Mouse (Mus musculus): Measurements from ENCODE around the gene Irs1.

Gene Irs1

GRCm38 (mm10) chr1:82291151-82291797, at the start of gene Irs1:
Irs1 (minus strand) TSS chr1:82291416.
- DNase-seq (ENCODE audit: low spot score) = peak; percentile 90

DNA sequence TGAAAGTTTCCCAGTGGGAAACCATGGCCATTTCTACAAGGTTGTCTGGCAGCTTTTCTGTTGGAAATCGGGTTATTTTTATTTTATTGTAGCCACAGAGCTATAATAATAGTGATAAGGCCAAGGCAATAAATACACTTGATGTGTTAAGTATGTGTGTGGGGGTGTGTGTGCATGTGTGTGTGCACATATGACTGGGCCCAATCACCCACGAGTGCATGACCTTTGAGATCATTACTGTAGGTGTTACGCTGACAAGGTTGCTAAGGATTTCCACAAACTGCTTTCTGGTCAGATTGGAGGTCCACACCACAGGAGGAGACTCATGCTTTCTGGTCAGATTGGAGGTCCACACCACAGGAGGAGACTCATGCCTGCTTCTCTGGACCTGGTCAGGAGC, 43.3 kb upstream of the Irs1 start:
- no peak for DNase-seq (ENCODE audit: low spot score)

GRCm38 (mm10) chr1:82329954-82330247, 38.7 kb upstream of the Irs1 start:
- DNase-seq (ENCODE audit: low spot score) = no peak

GRCm38 (mm10) chr1:82329237-82329953, 38.2 kb upstream of the Irs1 start:
- no peak for DNase-seq (ENCODE audit: low spot score)

- DNase-seq (ENCODE audit: low spot score) = no peak
Measured at GRCm38 (mm10) chr1:82328033-82328775, 37.0 kb upstream of the Irs1 start.

DNA sequence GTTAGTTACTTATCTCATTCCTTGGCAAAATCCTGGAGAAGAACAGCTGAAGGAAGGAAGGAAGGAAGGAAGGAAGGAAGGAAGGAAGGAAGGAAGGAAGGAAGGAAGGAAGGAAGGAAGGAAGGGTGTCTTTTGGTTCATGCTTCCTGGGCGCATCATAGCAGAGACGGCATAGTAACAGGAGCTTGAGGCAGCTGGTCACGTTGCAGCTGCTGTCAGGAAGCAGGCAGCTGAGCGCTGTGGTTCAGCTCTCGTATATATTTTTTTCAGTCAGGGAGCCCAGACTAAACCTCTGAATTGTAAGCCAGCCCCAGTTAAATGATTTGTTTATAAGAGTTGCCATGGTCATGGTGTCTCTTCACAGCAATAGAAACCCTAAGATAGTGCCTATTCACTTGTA, 34.9 kb upstream of the Irs1 start:
- no peak for DNase-seq (ENCODE audit: low spot score)

DNA sequence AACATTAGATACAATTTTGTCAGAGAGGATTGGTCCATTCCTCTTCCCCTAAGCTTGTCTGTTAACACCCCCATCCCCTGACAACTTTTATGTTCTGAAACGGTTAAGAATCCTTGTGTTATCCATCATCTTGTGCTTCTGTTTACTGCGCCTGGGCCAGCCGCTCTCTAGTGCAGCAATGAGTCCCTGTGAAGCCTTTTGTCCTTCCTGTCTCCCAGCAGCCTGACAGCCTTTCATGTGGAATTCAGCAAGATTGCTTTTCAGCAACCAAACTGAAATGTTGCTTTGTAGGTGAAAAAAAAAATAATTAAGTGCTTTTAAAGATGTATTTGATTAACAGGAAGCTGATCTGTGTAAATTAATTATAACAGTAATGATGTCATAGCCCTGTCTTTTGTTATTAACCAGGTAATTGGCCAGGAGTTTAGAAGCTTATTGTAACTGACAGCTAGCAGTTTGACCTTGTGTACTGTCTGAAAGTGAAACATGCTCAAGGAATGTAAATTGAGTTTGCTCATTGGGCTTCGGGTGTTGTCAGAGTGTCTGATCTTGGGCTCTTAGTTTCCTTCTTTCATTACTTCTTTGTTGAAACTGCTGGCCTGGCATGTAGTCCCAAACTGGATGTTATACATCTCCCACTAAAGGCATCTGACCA, 33.0 kb upstream of the Irs1 start:
- no peak for DNase-seq (ENCODE audit: low spot score)

DNA sequence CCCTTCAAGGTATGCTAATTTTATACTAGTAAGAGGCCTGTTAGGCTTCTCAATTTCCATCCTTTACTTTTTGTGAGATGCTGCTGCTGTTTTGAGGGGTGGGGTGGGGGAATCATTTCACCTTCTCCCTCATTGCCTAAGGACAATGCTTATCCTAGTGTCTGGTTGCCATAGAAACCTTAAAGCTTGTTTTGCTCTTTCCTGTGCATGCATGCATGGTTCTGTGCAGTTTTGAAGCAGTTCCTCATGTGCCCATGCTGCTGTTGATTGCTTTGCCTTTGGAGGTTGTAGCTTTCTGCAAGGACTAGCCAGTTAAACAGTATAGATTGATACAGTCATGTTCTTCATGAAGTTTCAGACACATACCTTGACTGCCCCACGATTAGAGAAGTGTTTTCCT, 30.2 kb upstream of the Irs1 start:
- no peak for DNase-seq (ENCODE audit: low spot score)

GRCm38 (mm10) chr1:82320864-82321263, 29.6 kb upstream of the Irs1 start:
- DNase-seq (ENCODE audit: low spot score) = no peak

DNA sequence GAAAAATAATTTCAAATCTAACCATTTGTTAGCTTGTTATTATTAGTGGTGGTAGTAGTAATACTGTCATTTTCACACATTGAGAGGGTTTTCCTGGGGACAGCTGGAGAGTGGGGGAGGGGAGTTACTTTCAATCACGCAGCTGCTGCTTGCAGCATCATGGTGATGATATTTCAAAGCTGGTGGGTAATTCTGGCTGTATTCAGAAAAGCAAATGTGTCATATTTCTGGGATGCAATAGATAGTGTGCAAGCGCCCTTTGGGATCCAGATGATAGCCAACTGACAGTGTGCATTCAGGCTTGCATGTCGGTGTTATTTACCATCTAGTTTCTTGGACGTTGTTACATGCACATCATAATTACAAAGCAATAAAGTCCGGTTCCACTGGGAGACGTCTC, 29.2 kb upstream of the Irs1 start:
- no peak for DNase-seq (ENCODE audit: low spot score)

- DNase-seq (ENCODE audit: low spot score) = no peak
Measured at GRCm38 (mm10) chr1:82316746-82317126, 25.5 kb upstream of the Irs1 start.

DNA sequence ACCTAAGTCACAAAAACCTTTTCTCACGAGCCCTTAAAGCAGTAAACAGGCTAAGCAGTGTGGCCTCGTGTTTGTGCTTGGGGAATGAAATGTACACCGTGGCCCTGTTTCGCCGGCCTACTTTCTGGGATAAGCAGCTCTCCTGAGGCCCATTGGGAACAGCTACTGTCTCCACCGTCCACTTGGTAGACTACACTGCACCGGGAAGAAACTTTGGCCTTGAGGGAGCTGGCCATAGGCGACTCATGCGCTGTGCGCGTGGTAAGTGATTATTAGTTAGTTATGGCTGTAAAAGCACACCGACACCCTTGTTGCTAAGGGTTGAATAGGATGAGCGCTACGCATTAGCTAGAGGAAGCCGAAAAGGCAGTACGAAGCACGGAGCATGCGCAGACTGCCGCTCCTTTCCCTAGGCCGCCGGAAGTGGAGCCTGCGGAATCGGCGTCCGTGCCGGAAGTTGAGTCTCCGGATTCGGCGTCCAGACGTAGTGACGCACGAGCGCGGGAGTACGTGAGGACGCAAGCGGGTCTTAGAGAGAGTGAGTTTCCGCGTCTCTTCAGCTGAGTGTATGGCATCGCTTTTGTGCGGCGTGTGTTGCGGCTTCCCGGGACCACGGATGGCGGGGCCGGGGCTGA, 25.0 kb upstream of the Irs1 start, which contains the start of gene Rhbdd1:
TSS of gene Rhbdd1 (plus strand) at position 342 of the 635 bp plus-strand sequence.
- peak; percentile 96 for DNase-seq (ENCODE audit: low spot score)

GRCm38 (mm10) chr1:82304483-82304882, 13.3 kb upstream of the Irs1 start:
- DNase-seq (ENCODE audit: low spot score) = no peak

- no peak for DNase-seq (ENCODE audit: low spot score)
Measured at GRCm38 (mm10) chr1:82298586-82298985, 7.4 kb upstream of the Irs1 start.

- DNase-seq (ENCODE audit: low spot score) = no peak
Measured at GRCm38 (mm10) chr1:82294102-82294501, 2.9 kb upstream of the Irs1 start.

DNA sequence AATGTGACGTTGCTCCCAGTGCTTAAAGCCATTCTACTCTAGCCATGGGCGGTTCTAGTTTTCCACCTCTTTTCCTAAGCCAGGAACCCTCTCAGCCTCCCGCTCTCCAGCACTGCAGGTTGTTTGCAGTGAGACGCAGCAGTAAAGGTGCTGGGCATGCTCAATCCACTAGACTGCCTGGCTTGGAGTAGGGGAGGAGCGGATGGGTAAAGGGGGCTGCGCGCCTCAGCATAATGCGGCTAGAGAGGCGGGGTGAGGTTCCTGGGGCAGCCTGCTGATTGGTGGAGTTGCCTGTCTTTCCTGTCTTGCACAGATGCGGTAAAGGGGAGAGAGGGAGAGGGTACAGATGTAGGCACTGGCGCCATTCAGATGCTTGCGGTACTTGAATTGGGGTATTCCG, 1.6 kb upstream of the Irs1 start:
- DNase-seq (ENCODE audit: low spot score) = peak; percentile 63

DNA sequence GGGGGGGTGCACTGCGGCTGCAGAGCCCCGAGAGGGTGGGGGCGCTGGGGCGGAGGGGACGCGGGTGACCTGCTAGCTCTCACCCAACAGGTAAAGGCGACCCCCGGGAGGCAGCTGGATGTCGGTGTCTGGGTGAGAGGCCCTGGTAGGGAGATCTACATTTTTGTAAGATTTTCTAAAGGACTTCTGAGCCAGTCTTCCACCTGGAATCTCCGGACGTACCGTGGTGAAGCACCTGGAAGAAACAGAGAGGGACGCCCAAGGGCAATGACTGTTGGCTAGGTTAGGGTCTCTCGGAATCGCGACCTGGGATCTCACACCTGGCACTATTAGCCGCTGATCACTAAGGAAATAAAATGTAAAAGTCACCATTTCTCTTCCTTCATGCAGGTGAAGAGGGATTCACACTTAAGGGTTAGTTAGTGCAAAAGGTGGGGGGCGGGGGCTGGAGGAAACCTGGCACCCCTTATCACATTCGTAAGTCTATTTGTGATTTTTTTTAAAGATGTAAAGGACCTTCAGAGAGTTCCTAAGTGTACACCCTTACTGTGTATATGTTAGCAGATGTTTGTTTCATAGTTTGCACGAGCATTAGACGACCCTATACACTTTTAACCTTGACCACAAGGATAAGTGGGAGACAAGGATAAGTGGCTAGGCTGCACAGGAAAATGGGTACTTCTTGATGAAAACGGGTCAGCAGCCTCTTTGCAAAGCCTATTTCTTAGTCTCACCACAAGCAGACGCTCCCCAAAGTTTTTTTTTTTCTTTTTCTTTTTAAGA, 905 bp upstream of the Irs1 start:
- DNase-seq (ENCODE audit: low spot score) = no peak

- peak; percentile 91 for DNase-seq (ENCODE audit: low spot score)
Measured at GRCm38 (mm10) chr1:82290723-82291150, 479 bp downstream of the Irs1 start.

DNA sequence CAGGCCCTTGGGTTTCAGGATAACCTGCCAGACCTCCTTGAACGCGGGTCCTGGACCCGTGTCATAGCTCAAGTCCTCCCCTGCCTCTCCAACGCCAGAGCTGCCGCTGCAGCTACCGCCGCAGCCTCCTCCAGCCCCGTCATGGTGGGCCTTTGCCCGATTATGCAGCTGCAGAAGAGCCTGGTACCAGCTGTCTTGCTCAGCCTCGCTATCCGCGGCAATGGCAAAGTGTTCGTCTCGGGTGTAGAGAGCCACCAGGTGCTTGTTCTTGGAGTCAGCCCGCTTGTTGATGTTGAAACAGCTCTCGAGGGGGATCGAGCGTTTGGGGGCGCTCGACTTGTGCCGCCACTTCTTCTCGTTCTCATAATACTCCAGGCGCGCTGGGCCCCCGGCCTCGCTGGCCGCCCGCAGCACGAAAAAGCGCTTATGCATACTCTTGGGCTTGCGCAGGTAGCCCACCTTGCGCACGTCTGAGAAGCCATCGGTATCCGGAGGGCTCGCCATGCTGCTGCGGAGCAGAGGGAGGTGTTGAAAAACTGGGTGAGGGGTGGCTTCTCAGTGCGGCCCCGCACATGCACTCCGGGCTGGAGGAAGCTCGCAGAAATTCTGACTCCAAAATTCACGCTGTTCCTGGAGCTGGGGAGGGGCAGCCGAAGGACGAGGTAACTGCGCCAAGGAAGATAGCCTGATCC, 1.1 kb downstream of the Irs1 start:
- peak; percentile 59 for DNase-seq (ENCODE audit: low spot score)

GRCm38 (mm10) chr1:82289116-82289989, 1.9 kb downstream of the Irs1 start:
- peak; percentile 19 for DNase-seq (ENCODE audit: low spot score)

Data from ovary, postnatal 36 days (tissue).